Mouse (Mus musculus): Measurements from ENCODE around the gene Maneal.

Gene Maneal

DNA sequence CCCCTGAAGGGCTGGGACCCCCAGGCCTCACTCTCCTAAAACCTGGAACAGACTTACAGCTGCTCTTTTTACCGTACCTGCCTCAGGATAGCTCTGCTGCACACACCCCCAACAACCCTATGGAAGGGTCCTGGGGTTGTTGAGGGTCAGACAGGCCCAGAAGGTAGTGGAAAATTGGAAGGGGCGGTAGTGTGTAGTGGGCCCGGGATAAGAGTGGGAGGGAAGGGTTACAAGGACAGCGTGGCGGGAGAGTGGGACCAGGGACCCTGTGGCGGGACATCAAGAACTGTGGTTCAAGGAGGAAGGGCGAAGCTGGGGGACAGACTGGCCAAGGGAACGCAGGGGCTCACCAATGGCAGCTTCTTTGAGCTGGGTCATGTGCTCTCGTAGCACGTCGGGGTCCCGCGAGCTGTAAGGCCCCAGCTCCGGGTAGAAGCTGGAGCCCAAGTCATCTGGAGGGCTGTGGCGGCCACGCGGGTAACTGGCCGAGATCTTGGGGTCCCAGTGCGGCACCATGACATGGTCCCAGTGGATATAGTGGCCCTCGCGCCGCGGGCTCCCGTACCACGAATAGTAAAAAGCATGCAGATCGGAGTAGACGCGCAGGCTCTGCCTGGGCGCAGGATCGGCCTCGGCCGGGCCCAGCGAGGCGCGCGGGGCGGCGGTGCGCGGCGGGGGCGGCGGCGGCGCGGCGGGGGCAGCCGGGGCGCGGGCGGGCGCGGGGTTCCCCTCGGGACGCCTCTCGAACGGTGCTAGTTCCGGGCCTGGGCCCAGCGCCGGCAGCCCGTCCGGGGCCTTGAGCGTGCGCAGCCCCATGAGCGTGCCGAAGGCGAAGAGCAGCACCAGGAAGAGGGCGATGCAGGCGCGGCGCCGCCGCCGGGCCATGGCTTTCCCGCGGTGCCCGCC is at the start of gene Maneal:
Gene Maneal (minus strand): TSS at position 889 of the 906 bp plus-strand sequence.
- DNase-seq: peak in 1 of 2 experiments; percentile 52

DNA sequence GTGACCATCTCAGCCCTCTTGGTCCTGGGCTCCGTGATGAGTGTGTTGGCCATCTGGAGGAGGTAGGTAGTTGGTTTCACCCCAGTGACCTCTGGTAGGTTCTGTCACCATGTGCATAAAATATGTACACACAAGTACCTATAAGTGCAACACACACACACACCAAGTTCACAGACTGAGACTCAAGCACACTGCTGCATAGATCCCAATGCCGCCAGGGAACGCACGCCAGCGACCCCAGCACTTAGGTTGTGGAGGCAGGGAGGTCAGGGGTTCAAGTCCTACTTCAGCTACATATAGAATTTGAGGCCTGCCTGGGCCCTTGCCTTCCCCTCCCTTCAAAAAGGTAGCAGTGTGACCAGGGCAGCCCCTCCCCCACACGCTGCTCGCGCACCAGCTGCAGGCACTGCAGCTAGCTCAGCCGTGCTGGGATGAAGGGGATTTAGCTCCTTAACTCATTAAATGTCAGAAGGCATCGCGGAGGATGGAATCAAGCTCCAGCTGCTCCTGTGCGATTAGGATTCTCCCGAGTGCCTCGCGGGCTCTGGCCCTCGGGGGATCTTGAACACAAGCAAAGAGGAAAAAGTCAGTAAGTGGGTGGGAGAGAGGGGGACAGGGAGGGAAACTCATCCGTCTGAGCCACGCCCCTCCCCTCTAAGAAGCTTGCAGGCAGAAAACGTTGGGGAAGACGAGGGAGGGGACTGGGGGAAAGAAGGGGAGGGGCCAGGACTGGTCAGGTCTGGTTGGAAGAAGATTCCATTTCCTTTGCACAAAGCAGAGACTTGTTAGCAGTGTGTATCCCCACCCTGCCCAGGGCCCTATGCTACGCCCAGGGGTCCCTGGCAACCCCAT is 44.2 kb upstream of the Maneal start:
- peak in 1 of 2 experiments; percentile 26 for DNase-seq

DNA sequence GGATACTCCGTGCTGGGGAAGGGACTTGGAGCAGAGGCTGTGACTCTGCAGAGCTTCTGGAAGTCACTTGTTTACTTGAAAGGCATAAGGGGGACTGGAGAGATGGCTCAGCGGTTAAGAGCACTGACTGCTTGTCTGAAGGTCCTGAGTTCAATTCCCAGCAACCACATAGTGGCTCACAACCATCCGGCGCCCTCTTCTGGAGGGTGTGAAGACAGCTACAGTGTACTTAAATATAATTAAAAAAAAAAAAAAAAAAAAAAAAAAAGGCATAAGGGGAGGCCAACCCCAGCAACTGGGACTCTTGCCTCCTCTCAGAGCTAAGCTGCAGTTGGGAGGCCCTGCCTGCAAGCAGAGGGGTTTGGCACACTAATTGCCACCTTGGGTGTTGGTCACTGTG is 43.4 kb upstream of the Maneal start:
- DNase-seq: no peak

DNA sequence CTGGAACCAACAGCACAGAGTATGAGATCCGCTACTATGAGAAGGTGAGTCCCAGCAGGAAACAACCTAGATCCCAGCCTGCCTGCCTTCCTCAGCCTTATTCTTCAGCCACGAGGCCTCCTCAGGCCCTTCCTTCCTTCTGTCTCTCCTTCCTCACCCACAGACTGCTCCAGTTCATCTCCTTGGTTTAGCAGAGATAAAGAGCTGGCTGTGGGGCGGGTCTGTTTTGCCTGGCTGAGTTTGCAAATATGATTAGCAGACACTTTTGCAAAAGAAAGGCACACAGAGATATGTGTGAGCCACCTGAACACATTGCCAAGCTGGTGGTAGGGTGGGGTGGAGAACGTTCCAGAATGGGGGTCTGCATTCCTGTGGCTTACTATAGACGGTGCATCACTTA is 37.9 kb upstream of the Maneal start:
- no peak for DNase-seq

DNA sequence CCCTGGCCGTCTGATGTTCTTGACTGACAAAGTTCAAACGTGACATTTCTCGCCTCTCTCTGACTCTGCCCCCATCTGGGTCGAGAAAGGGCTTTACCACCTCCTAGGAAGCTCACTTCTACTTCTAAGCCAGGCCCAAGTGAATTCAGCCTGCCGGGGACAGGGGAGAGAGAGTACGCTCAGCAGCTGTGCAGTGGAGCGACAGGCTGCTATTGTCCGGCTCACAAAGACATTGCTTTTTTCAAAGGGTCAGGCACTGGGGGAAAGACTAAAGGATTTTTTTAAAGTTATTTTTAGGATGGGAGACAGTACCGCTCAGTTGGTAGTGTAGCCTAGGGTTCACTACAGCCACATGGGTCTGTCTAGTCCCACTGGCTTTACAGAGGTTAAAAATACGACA is 36.5 kb upstream of the Maneal start:
- DNase-seq: no peak

DNA sequence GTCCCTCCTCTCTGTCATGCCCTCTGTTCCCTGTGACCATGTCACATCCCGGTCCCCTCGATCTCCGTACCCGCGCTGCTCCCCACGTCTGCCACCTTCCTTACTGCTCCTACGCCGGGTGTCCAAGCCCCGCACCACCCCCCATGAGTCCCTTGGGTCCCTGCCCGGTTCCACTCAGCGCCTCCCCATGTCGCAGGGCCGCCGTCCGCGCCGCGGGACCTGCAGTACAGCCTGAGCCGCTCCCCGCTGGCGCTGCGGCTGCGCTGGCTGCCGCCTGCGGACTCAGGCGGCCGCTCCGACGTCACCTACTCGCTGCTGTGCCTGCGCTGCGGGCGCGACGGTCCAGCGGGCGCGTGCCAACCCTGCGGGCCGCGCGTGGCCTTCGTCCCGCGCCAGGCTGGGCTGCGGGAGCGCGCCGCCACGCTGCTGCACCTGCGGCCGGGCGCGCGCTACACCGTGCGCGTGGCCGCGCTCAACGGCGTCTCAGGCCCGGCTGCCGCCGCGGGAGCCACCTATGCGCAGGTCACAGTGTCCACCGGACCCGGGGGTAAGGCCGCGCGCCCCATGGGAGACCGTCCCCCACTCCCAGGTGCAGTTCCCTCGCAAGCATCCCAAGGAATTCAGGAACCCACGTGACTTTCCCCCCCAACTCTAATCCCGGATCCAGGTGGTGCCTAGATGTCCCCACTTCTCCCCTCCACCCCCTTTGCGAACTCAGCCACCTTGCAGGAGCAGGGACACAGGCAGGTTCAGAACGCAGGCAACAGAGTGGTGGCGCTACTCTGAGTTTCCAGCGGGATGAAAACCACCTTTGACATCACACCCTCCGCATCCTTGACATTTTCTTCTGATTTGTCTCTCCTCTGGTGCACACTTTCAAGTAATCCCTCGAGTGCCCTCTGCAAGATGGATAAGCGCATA is 32.8 kb upstream of the Maneal start:
- peak; percentile 85 to 89 for DNase-seq

DNA sequence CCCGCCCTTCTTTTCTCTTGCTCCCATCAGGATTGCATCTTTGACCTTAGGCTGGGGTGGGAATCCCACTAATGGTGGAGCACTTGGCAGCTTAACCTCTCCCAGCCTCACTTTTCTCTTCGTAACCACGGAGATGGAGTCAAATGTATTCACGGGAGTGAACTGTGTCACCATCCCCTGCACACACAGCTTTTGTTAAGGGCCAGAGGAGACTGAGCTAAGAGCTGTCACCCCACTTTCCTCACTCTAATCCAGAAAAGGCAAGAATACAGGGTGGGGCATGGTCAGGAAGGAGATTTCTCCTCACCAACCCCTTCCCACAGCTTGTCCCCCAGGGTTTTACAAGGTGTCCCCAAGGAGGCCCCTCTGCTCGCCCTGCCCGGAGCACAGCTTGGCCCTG is 31.8 kb upstream of the Maneal start:
- no peak for DNase-seq

DNA sequence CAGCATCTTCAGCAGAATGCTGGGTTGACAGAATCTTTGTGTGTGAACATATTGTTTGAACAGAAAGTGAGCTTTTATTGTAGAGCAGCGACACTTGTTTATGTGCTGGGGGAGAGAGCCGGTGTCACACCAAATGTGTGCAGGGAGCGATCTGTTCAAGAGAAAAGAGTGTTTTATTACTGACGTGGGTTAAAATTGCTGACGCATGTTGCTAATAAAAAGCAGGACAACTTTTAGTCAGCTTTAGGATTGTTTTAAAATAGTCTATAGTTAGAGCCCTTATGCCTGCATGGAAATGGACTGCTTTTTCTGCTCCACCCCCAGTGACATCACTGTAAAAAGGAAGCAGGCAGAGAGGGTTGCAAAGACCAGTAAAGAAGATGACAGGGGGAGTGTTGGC is 28.9 kb upstream of the Maneal start:
- DNase-seq: no peak

DNA sequence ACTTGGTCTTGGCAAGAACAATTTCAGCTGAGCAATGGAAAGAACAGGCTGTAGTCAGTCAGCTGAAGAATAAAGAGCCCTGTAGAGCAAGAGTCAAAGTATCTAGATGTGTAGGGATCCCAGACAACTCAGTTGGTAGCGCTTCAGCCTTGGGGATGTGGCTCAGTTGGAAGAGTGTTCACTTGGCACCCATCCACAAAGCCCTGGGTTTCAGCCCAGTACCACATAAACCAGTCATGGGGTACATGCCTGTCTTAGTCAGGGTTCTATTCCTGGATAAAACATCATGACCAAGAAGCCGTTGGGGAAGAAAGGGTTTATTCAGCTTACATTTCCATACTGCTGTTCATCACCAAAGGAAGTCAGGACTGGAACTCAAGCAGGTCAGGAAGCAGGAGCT is 28.0 kb upstream of the Maneal start:
- DNase-seq: no peak

DNA sequence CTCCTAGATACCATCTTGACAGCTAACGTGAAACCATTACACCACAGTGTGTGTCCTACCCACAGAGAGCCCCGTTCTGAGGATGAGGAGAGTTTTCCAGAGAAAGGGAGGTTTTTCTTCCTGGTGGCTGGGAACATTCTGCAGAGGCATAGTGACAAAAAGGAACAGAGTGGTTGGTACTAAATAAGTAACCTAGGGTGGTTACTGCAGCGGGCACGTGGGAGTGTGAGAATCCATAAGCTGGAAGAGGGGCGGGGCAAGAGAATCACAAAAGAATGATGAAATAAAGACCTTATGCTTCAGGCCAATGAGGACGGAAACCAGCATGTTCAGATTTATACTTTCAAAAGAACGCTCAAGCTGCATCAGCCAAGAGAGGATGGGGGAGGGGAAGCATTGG is 26.7 kb upstream of the Maneal start:
- no peak for DNase-seq

DNA sequence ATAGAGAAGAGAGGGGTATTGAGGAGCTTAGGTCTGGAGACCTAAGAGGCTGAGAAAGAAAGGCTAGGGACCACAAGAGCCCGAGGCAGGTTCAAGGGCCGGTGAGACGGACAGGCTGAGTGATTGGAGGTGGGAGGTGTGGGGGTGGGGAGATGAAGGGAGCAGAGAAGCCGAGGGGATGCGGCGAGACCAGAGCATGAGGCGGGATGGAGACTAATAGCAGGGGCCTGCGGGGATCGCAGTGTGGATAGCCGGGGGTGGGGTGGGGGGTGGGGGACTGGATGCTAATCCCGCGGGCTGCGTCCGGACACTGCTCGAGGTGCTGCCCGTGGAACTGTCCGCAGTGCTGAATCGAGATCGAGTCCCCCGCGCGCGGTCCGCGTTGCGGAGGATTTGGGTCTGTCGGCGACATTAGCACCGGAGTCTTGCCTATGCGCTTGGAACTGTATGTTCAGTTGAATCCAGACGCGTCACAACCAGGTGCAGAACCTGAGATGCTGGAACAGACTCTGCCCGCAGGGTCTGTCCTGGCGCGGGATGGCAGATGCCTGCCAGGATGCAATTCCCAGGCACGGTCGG is 20.3 kb upstream of the Maneal start:
- DNase-seq: peak in 1 of 2 experiments; percentile 23

DNA sequence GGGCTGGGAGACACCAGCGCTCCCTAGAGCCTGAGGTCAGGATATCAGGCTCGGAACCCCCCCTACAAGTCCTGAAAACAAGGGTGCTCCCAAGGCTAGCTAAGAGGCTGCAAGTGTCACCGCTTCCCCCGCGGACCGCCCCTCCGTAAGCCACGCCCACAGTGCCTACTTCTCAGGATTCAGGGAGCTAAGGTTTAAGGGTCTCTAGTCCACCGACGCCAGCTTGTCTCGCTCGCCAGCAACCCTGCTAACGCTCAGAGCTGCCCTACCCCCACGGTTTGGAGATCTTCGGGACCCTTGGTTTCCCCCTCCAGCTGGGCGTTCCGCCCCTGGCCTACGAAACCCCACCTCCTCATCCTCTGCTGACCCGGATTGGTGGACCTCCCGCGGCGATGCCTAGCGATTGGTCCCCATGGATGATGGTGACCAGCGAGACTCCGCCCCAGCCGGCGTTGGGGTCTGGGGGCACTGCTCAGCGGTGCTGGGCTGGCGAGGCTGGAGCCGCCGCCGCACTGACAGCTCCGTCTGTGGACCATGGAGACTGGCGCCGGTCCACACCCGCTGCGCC is 19.5 kb upstream of the Maneal start:
- DNase-seq: peak; percentile 71 to 80

DNA sequence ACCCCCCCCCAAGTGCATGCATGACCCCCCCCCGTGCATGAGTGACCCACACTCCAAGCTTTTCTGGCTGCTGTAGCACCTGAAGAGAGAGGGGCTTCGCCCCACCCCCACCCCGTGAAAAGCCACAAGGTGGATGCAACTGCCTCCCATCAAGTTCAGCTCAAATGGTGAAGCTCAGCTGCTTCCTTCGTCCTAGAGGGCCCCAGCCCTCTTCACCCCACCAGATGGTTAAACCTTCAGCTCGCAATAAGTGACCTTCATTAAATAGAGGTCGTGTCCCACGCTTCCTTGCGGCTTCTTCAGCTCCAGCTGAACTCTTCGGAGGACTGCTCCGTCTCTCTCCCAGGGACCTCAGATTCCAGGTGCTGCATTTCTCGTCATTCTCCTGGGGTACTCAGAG is 18.6 kb upstream of the Maneal start, which contains the start of gene Epha10:
Gene Epha10 (plus strand): TSS at position 301 of the 400 bp plus-strand sequence.
- DNase-seq: no peak

DNA sequence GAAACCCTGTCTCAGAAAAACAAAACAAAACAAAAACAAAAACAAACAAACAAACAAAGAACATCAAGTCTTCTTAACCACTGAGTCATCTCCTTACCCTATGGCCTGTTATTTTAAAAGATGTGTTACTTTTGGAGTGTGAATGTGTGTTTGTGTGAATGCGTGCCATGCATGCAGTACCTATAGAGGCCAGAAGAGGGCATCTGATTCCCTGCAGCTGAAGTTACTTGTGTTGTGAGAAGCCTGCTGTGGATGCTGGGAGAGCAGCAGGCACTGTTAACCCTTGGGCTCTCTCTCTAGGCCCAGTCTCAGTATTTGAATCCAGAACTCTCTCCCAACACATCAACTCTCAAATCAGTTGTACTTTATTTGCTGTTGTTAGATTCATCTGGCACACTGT is 10.7 kb upstream of the Maneal start:
- no peak for DNase-seq

DNA sequence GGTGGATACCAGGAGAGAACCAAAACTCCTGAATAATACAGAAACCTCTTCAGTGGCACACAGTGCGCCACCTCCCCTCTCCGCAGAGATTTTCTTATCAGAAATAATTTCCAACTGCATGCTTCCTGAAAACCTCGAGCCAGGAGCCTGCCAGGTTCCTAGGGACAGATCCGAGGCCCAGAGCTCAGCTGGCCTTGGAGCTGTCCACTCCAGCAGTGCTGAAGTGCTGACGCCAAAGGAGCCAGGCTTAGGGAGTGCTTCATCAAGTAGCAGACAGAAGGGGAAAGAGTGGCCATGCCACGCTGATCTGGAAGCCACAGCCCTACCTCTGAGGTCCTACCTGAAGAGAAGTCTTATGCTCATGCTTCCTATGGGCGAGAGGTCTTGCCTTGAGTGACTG is 1.5 kb downstream of the Maneal start:
- peak; percentile 34 to 44 for DNase-seq

DNA sequence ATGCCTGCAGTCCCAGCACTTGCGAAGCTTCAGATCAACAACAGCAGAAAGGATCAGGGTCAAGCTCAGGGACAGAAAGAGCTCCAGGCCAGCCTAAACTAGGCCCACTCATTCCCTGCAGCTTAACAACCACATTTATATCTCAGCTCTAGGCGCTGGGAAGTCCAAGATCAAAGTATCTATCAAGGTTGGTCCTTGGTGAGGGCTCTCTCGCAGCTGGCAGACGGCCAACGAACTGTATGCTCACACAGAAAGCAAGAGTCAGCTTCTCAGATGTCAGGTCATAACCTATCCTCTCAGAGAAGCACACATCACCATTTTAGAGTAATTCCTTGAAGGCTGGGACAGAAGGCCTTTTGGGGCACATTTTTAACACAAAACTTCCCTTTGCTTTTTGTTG is 3.6 kb downstream of the Maneal start:
- DNase-seq: peak in 1 of 2 experiments; percentile 44

DNA sequence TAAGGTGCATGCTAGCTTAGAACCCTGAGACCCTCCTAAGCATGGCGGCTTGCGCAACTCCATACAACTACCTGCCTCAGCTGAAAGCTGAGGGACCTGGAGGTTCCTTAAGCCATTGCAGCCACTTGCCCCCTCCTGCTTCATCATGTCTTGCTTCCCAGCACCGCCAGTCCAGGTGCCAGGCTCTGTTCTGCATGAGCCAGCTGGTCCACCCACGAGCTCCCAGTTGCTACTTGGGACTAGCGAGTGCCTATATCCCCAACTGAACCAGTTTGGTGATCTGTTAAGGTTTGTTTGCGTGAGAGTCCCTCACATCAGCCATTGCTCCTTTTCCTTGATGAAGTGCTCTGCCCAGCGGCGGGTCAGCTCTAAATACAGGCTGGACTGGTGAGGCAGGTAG is 5.7 kb downstream of the Maneal start:
- no peak for DNase-seq

DNA sequence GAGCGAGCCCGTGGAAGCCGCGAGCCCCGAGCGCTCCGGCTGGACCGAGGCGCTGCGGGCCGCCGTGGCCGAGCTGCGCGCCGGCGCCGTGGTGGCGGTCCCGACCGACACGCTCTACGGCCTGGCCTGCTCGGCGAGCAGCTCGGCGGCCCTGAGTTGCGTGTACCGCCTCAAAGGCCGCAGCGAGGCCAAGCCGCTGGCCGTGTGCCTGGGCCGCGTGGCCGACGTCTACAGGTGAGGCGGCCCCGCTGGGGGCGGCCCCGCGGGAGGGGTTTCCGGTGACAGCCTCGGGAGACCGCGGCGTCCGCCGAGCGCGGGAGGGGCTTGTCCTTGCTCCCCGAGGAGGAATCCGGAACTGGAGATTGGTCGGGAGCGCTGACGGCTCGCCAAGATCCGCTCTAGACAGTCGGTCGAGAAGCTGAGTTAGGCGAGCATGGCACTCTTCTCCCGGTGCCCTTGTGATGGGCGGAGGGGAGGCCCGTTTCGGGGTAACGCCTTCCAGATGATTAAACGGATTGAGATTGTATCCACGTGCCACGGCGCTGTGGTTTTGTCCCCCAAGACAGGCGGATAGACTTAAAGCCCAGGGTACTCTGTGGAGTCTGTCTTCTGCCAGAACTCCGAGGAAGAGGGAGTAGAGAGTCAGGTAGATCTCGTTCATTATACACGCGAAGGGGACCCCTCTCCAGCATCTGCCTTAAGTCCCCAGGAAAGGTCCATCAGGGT is 10.9 kb downstream of the Maneal start, which contains the start of gene 1110065P20Rik:
Gene 1110065P20Rik (minus strand): TSS at position 264 of the 726 bp plus-strand sequence.
- peak; percentile 82 to 88 for DNase-seq

DNA sequence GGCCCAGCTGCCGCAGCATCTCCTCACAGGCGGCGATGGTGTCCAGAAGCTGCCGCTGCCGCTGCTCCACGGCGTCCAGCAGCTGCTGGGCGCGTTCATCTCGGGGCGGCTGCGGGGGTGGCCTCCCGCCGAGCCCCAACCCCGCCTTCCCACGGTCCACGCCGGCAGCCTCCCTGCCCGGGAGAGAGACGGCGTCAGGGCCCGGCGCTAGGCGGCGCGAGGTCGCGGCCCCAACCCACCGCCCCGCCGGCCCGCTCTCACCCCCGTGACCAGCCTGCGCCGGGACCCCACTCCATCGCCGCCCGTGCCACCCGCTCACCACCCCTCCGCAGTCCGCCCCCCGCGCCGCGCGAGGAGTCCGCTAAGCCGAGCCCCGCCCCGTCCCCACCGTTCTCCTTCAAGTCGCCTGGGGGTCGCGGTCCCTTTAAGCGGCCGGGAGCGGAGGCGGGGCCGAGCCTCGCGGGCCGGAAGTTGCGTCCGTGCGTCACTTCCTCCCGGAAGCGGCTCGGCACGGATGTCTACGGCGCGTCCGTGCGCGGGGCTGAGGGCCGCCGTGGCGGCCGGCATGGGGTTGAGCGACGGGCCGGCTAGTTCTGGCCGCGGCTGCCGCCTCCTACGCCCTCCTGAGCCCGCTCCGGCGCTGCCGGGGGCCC is 11.6 kb downstream of the Maneal start, which contains the start of gene Yrdc:
Gene Yrdc (plus strand): TSS at position 419 of the 653 bp plus-strand sequence.
- peak; percentile 97 for DNase-seq

DNA sequence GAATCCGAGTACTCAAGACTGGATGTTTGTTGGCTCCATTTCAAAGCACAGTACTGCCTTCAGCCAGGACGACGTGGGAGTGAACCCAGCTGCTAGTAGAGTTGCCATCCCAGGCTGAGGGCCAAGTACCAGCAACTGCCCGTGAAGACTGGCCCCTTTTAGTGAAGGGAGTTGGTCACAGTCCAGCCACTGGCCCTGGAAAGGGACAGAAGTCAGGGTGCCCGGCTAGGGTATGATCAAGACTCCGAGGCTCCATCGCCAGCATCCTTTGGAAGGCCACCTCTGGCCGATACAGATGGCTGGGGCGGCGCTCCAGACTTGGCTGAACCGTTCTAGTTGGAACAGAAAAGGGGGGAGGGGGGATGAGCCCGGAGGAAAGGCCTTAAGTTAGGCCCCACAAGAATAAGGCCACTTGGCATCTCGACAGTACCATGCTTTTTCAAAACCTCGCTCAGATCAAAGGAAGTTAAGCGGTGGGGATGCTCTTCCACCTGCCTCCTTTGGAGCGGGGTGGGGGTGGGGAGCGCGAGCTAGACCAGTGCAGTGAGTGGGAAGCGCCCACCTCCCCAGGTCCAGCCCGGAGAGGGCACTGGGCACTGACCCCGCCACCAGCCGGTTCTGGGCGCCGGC is 12.2 kb downstream of the Maneal start:
- peak; percentile 56 to 67 for DNase-seq
